Mouse (Mus musculus) lung, postnatal 0 days (tissue): Measurements from ENCODE around the gene Pde8b. TPM values are rescaled to one million over a fixed set of nuclear protein-coding genes. Genes with fewer than 3 reads are reported as not detected.

ENCODE experiments used
- ATAC-seq: fragments of 200-750 bp; cut with Nextera tagmentation; 2 replicates; pipeline ENCODE4 v1.8.0; 2017; ENCODE audit warnings: moderate library complexity
- DNase-seq: peaks from one replicate; pipeline ENCODE4 v3.0.0-alpha.2; 2016; ENCODE audit warnings: low spot score
- H3K27ac ChIP-seq: fragments of 300-500 bp; sonication (generic); 2 replicates; pipeline ENCODE4 v1.5.1; 2014; ENCODE audit warnings: antibody characterized with exemption, mild to moderate bottlenecking, low read length, mixed read lengths
- H3K27me3 ChIP-seq: fragments of 300-500 bp; sonication (generic); replicated peaks from 2 replicates; pipeline ENCODE4 v1.6.1; 2014; ENCODE audit warnings: low read length, mixed read lengths; ENCODE audit not compliant: insufficient read depth
- H3K36me3 ChIP-seq: fragments of 300-500 bp; sonication (generic); 2 replicates; pipeline ENCODE4 v1.6.1; 2014; ENCODE audit warnings: low read length, mixed read lengths; ENCODE audit not compliant: insufficient read depth
- H3K4me1 ChIP-seq: fragments of 300-500 bp; sonication (generic); 2 replicates; pipeline ENCODE4 v1.6.1; 2014; ENCODE audit warnings: antibody characterized with exemption, low read depth, low read length, mixed read lengths; ENCODE audit not compliant: insufficient read depth
- H3K4me2 ChIP-seq: fragments of 300-500 bp; sonication (generic); replicated peaks from 2 replicates; pipeline ENCODE4 v1.6.1; 2014; ENCODE audit warnings: low read depth, mild to moderate bottlenecking, low read length, moderate library complexity, mixed read lengths
- H3K4me3 ChIP-seq: fragments of 300-500 bp; sonication (generic); 2 replicates; pipeline ENCODE4 v1.5.1; 2014; ENCODE audit warnings: low read depth, low read length
- H3K9ac ChIP-seq: fragments of 300-500 bp; sonication (generic); replicated peaks from 2 replicates; pipeline ENCODE4 v1.6.1; 2014; ENCODE audit warnings: low read depth, mild to moderate bottlenecking
- H3K9me3 ChIP-seq: fragments of 300-500 bp; sonication (generic); 2 replicates; pipeline ENCODE4 v1.6.1; 2016; ENCODE audit warnings: low read length, mixed read lengths
- CTCF ChIP-seq: IDR thresholded peaks from 2 replicates; pipeline ENCODE4 v1.5.1; 2016; ENCODE audit warnings: antibody characterized with exemption, mild to moderate bottlenecking
- EP300 ChIP-seq: IDR thresholded peaks from 2 replicates; pipeline ENCODE4 v1.6.1; 2016; ENCODE audit warnings: antibody characterized with exemption, mild to moderate bottlenecking, control low read depth
- WGBS: fragments of 180-500 bp; shearing (Covaris S2); extraction: QIAGEN DNeasy Blood & Tissue Kit; methylation state at CpG from one replicate; pipeline ENCODE4 v1.1.7; 2014; 5-methylcytosine and 5-hydroxymethylcytosine counted together
- polyA plus RNA-seq: library from polyadenylated mRNA; unstranded; fragments of >200 nt; fragmentation: Nextera tagmentation; extraction: Ambion mirVana; gene quantifications from 2 replicates; pipeline ENCODE4 v1.2.1, GENCODE M21; 2015

Pde8b gene
- polyA plus RNA-seq, 1 experiment from 2014 or later, result 18.1 TPM

DNA sequence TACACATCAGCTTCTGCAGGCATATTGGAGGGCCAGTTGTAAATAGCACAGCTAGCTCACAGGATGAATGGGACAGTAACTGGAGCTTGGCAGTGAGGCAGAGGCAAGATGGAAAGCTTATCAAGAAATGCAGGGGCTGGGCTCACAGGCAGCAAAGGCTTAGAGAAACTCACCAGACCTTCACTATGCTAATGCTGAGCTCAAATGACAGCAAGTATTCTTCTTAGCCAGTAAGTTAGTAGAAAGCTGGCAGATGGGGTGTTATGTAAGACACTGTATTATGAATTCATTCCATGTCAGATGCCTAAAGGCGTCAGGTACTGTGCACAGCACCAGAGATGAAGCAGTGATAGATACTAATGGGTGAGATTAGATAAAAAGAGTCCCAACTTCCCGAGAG is 215.4 kb downstream of the Pde8b start:
- WGBS, result 58% methylated on average over 2 of the region's 2 CpGs
- Histone ChIP-seq H3K4me1 (no peaks in the 10 kb centered on the region), H3K4me2 (no peak overlapping the region), H3K9ac (no peak overlapping the region), H3K4me3 (no peak overlapping the region), H3K27ac (no peak overlapping the region), H3K9me3 (no peaks in the 10 kb centered on the region), H3K36me3 (no peaks in the 10 kb centered on the region), H3K27me3 (no peaks in the 10 kb centered on the region)
- no peak for DNase-seq
- TF ChIP-seq EP300 (no peak), CTCF (no peak)
- ATAC-seq, result no peak

DNA sequence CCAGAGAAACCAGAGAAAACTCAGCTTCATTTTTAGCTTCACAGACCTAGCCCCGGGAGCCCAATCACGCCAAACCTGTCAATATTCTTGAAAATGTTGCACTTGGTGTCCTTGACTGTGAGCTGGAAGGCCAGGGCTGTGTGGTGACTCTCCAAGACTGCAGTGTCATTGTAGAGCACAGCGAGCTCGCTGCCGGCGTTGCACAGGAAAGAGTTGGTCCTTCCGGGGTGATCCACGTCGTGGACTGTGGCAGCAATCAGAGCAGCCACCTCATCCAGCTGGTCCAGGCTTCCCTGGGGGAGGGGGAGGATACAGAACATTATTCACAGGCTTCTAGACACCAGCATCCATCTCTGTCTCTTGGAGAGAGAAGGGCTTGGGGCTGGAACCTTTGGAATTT is 216.0 kb downstream of the Pde8b start:
- Histone ChIP-seq H3K9me3 (no peaks in the 10 kb centered on the region), H3K27me3 (no peaks in the 10 kb centered on the region), H3K9ac (no peak overlapping the region), H3K4me2 (no peak overlapping the region), H3K27ac (no peak overlapping the region), H3K4me3 (no peak overlapping the region), H3K4me1 (no peaks in the 10 kb centered on the region), H3K36me3 (no peaks in the 10 kb centered on the region)
- WGBS, result 61% methylated on average over 9 of the region's 9 CpGs
- ATAC-seq, result no peak
- TF ChIP-seq EP300 (no peak), CTCF (no peak)
- DNase-seq, result no peak

DNA sequence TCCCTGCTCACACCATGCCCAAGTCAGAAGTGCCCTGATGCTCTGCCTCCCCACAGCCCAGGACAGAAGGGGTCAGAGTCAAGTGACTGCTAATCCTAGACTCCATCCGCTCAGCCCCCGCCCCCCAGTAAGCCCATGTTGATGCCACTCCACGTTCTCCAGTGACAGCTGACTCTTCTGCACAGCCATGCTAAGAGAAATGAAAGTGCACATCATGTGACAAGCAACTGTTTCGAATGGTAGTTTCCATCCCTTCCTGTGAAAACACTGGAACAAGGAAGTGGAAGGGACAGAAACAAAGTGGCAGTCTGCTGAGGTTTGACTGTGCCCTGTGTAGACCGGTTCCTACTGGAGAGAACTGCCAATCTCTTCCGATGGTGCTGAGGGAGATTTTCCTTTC is 217.2 kb downstream of the Pde8b start:
- no peaks in the 10 kb centered on the region for H3K4me1 ChIP-seq
- DNase-seq (no peak), ATAC-seq (no peak)
- no peak overlapping the region for H3K4me2 ChIP-seq
- no peak overlapping the region for H3K9ac ChIP-seq
- H3K4me3 ChIP-seq, result no peak overlapping the region
- TF ChIP-seq CTCF (no peak), EP300 (no peak)
- WGBS, result 66% methylated on average over 6 of the region's 6 CpGs
- no peaks in the 10 kb centered on the region for H3K9me3 ChIP-seq
- H3K27ac ChIP-seq, result no peak overlapping the region
- H3K27me3 ChIP-seq, result no peaks in the 10 kb centered on the region
- peaks cover 2% of the 10 kb centered on the region; the same call in 1 of the 2 replicates for H3K36me3 ChIP-seq

DNA sequence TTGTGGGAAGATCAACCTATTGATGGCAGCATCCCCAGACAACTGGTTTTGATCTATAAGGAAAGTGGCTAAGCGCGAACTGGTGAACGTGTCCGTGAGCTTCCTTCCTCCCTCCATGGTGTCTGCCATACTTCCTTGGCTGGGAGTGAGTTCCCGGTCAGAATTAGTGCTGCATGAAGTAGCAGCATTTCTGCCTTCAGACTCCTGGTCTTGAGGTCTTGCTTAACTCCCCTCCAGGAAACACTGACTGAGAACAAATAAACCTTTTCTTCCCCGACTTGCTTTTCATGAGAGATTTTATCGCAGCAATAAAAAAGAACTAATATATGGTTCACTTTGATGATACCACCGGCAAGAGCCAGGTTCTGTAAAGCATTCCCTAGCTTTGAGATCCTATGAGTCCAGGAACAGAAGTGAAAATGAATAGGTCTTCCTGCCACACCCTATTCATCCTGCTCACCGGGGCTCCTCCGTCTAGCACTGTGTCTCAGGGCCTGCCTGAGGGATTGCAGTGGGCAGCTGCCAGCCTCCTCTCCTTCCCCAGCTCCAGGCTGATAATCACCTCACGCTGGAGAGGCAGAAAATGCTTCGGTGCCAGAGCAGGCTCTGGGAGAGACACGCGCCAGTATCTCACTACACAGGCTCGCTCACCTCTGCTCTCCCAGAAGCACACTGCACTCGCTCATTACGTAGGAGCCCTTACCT is 217.9 kb downstream of the Pde8b start:
- H3K36me3 ChIP-seq, result peaks cover 4% of the 10 kb centered on the region; the same call in 1 of the 2 replicates
- ATAC-seq (no peak), DNase-seq (no peak)
- H3K9me3 ChIP-seq, result no peaks in the 10 kb centered on the region
- no peak overlapping the region for H3K9ac ChIP-seq
- no peaks in the 10 kb centered on the region for H3K4me1 ChIP-seq
- no peak overlapping the region for H3K27ac ChIP-seq
- 70% methylated on average over 17 of the region's 17 CpGs for WGBS
- TF ChIP-seq EP300, result no peak
- TF ChIP-seq CTCF, result no peak
- H3K4me3 ChIP-seq, result no peak overlapping the region
- no peaks in the 10 kb centered on the region for H3K27me3 ChIP-seq
- H3K4me2 ChIP-seq, result no peak overlapping the region

DNA sequence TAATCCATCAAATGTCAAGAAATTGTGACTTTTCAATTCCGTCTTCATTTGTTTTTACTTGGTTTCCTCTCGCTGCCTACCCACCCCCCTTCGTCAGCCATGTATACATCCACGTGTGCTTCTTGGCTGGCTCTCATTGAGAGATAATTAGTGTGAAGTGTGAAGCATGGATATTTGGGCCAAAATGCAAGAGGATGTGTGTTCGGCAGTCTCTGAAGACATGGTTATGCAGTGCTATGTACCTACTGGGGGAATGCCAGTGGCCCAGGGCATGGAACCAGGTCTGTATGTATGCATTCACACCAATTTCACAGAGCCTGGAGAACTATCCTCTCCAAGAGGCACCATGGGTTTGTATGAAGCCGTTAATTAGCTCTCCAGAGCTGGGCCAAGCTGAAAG is 219.3 kb downstream of the Pde8b start:
- ATAC-seq (no peak), DNase-seq (no peak)
- no peaks in the 10 kb centered on the region for H3K27me3 ChIP-seq
- H3K4me2 ChIP-seq, result no peak overlapping the region
- H3K27ac ChIP-seq, result no peak overlapping the region
- no peak for TF ChIP-seq EP300
- no peak for TF ChIP-seq CTCF
- no peaks in the 10 kb centered on the region for H3K9me3 ChIP-seq
- H3K4me1 ChIP-seq, result no peaks in the 10 kb centered on the region
- 88% methylated on average over 6 of the region's 6 CpGs for WGBS
- H3K36me3 ChIP-seq, result peaks cover 8% of the 10 kb centered on the region; the same call in 1 of the 2 replicates
- H3K9ac ChIP-seq, result no peak overlapping the region
- H3K4me3 ChIP-seq, result no peak overlapping the region

DNA sequence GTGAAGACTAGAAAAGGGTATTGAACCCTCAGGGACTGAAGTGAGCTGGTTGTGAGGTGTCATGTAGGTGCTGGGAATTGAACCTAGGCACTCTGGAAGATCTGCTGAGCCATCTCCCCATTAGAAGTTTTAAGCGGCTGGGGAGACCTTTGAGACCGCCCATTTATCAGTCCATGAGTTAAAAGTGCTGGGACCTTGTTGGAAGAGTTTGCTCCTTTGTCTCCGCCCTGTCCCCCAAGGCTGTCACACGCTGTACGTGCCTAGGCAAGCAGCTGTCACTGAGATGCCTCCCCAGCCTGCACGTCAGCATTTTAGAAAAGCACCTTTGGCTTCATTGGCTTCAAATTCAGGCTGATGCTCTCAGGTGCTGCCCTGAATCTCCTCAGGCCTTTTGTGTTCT is 229.9 kb downstream of the Pde8b start:
- Histone ChIP-seq H3K4me1 (no peaks in the 10 kb centered on the region), H3K4me2 (no peak overlapping the region), H3K36me3 (peaks cover 11% of the 10 kb centered on the region), H3K27me3 (no peaks in the 10 kb centered on the region), H3K9me3 (no peaks in the 10 kb centered on the region), H3K4me3 (no peak overlapping the region), H3K9ac (no peak overlapping the region), H3K27ac (no peak overlapping the region)
- DNase-seq, result no peak
- TF ChIP-seq CTCF (no peak), EP300 (no peak)
- 94% methylated on average over 6 of the region's 6 CpGs for WGBS
- ATAC-seq, result no peak

DNA sequence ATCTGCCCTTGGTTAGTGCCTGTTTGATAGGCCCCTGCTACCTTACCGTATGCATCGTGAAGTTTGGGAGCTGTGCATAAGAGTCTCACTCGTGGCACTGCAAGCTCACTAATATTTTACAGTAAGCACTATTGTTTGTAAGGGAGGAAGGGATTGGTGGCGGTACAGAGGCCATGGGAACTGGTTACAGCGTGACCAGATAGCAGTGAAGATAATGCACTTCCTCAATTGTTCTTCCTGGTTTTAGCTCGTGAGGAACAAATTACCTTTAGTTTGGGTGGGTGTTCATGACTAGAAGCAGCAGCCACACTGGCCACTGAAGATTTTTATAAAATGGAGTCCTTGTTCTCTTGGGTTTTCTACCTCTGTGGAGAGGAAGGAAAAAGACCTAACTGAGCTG is 230.8 kb downstream of the Pde8b start:
- Histone ChIP-seq H3K27ac (no peak overlapping the region), H3K36me3 (peaks cover 11% of the 10 kb centered on the region; the same call in 1 of the 2 replicates), H3K9me3 (no peaks in the 10 kb centered on the region), H3K27me3 (no peaks in the 10 kb centered on the region), H3K4me3 (no peak overlapping the region), H3K4me2 (no peak overlapping the region), H3K9ac (no peak overlapping the region), H3K4me1 (no peaks in the 10 kb centered on the region)
- 77% methylated on average over 6 of the region's 6 CpGs for WGBS
- ATAC-seq (no peak), DNase-seq (no peak)
- TF ChIP-seq EP300, result no peak
- no peak for TF ChIP-seq CTCF
